Comparison of ENCODE assay signal across 8 mouse cellular contexts in genomic region chr19:42315914-42316313, GRCm38 (mm10).
DNase-seq lines count a peak whose midpoint lies in the region; ATAC-seq and TF ChIP-seq lines count a peak whose summit lies in the region.

No protein-coding gene starts in this region.

- peak; percentile 66 for TF ChIP-seq CTCF in G1E (IDR thresholded peaks at IDR 0.05; ENCODE audit: low read depth, low read length)

- H3K4me2 ChIP-seq in forebrain, embryonic 14.5 days (ENCODE audit: low read length): no peak overlapping the region

- DNase-seq in G1E (ENCODE audit: low spot score): peak; percentile 53
- peak; percentile 34 for DNase-seq in c-Kit-positive CD71-positive TER-119-positive erythroid progenitor cells, embryonic 14.5 days (ENCODE audit: low spot score)
- DNase-seq in forebrain, embryonic 14.5 days (ENCODE audit: low spot score): peak; percentile 95
- DNase-seq in layer of hippocampus, adult 8-10 months (ENCODE audit: low spot score in 2 of 2): peak; percentile 81 to 94
- peak; percentile 79 for DNase-seq in lung, postnatal 14 days
- peak; percentile 85 for DNase-seq in retina, postnatal 7 days (ENCODE audit: low read depth, low spot score)
- DNase-seq in urinary bladder, adult 2 months (ENCODE audit: low spot score): peak; percentile 41

- no peak for ATAC-seq in G1E (ENCODE audit: extremely low read depth, insufficient number of reproducible peaks, low FRiP score, poor library complexity, severe bottlenecking)
- ATAC-seq in forebrain, embryonic 14.5 days: peak; percentile 74
- peak; percentile 75 to 84; a peak in 3 of 4 replicates for ATAC-seq in hematopoietic stem cell, adult 5-6 weeks (replicated peaks in 1 of 2; ENCODE audit: insufficient read depth in 1 of 2, low FRiP score in 2 of 2, low TSS enrichment in 1 of 2, low read depth in 1 of 2, poor library complexity in 2 of 2, severe bottlenecking in 2 of 2)

- H3K4me3 ChIP-seq in G1E (ENCODE audit: low read depth, low read length): no peak overlapping the region
- no peak overlapping the region for H3K4me3 ChIP-seq in forebrain, embryonic 14.5 days (ENCODE audit: low read depth, low read length)

- peaks cover 9% of the 10 kb centered on the region; the same call in 1 of the 2 replicates for H3K27me3 ChIP-seq in G1E (ENCODE audit: insufficient read depth, low read length)
- no peaks in the 10 kb centered on the region for H3K27me3 ChIP-seq in forebrain, embryonic 14.5 days (replicated peaks; ENCODE audit: control insufficient read depth, insufficient read depth, low read length)

- no peaks in the 10 kb centered on the region for H3K4me1 ChIP-seq in G1E (ENCODE audit: insufficient read depth, low read depth, low read length)
- peaks cover 53% of the 10 kb centered on the region for H3K4me1 ChIP-seq in forebrain, embryonic 14.5 days (ENCODE audit: control insufficient read depth, insufficient read depth, low read length)

- no peak overlapping the region for H3K9ac ChIP-seq in forebrain, embryonic 14.5 days (ENCODE audit: low read length)

- no peaks in the 10 kb centered on the region for H3K9me3 ChIP-seq in G1E (replicated peaks)
- H3K9me3 ChIP-seq in forebrain, embryonic 14.5 days (replicated peaks; ENCODE audit: control insufficient read depth, low read length): no peaks in the 10 kb centered on the region

- WGBS in forebrain, embryonic 14.5 days: 0% methylated on average over 1 of the region's 1 CpGs

- peak overlapping the region; percentile 84; the same call in 1 of the 2 replicates for H3K27ac ChIP-seq in forebrain, embryonic 14.5 days (ENCODE audit: low read depth, low read length)

- H3K36me3 ChIP-seq in G1E (replicated peaks): no peaks in the 10 kb centered on the region
- no peaks in the 10 kb centered on the region for H3K36me3 ChIP-seq in forebrain, embryonic 14.5 days (ENCODE audit: control insufficient read depth, insufficient read depth, low read length)

Comparison
In these comparisons a context has a peak if more than half of its experiments do, and no peak if none do; other contexts are left out.
1. DNase-seq: peak in every context shown above with its lines; median percentile 95 in forebrain, embryonic 14.5 days; 88 in layer of hippocampus, adult 8-10 months; 85 in retina, postnatal 7 days; 79 in lung, postnatal 14 days; 53 in G1E; 41 in urinary bladder, adult 2 months; 34 in c-Kit-positive CD71-positive TER-119-positive erythroid progenitor cells, embryonic 14.5 days.